Mouse (Mus musculus): Measurements from ENCODE around the gene Tmod4. TPM values are rescaled to one million over a fixed set of nuclear protein-coding genes. Genes with fewer than 3 reads are reported as not detected.

Gene Tmod4
- polyA plus RNA-seq, 1 experiment from 2014 or later = 0.69 TPM

- H3K4me2 ChIP-seq = no peak overlapping the region
- no peak for ATAC-seq (ENCODE audit: insufficient number of reproducible peaks, insufficient read depth, low FRiP score, low TSS enrichment, low read depth)
- H3K4me1 ChIP-seq = peaks cover 19% of the 10 kb centered on the region
- no peaks in the 10 kb centered on the region for H3K9me3 ChIP-seq
- WGBS = 62% methylated on average over 3 of the region's 3 CpGs
- H3K36me3 ChIP-seq = peaks cover 21% of the 10 kb centered on the region
- H3K4me3 ChIP-seq = no peak overlapping the region
- no peak overlapping the region for H3K9ac ChIP-seq
- H3K27ac ChIP-seq = no peak overlapping the region
- H3K27me3 ChIP-seq = peaks cover 28% of the 10 kb centered on the region
These were observed 52.2 kb downstream of the Tmod4 start for GRCm38 (mm10) chr3:95176500-95176899.

GRCm38 (mm10) chr3:95177583-95177982 is 53.3 kb downstream of the Tmod4 start:
- Histone ChIP-seq H3K27me3 (peaks cover 17% of the 10 kb centered on the region), H3K4me3 (no peak overlapping the region), H3K9me3 (no peaks in the 10 kb centered on the region), H3K36me3 (peaks cover 11% of the 10 kb centered on the region), H3K9ac (no peak overlapping the region), H3K4me2 (no peak overlapping the region), H3K27ac (no peak overlapping the region), H3K4me1 (peaks cover 17% of the 10 kb centered on the region)
- ATAC-seq (ENCODE audit: insufficient number of reproducible peaks, insufficient read depth, low FRiP score, low TSS enrichment, low read depth) = no peak
- WGBS = 72% methylated on average over 6 of the region's 6 CpGs

Small RNA genes within 50 kb of the gene (microRNA-seq; reads per million reads assigned to microRNA genes)
- gene Mir8099-1 = not detected

Other genes with a start within 250 kb of the Tmod4 start
- 348 and 379 TPM in 2 replicates for gene Psmb4, start 237.5 kb upstream of the Tmod4 start, polyA plus RNA-seq (2015; fragmentation: Nextera tagmentation; extraction: Ambion mirVana)
- gene Selenbp1, start 191.4 kb upstream of the Tmod4 start, polyA plus RNA-seq (2015; fragmentation: Nextera tagmentation; extraction: Ambion mirVana) = 18.9 and 25.2 TPM in 2 replicates
- gene Rfx5, start 170.4 kb upstream of the Tmod4 start, polyA plus RNA-seq (2015; fragmentation: Nextera tagmentation; extraction: Ambion mirVana) = 10.8 and 11.3 TPM in 2 replicates
- 23.4 and 26.5 TPM in 2 replicates for gene Pi4kb, start 149.7 kb upstream of the Tmod4 start, polyA plus RNA-seq (2015; fragmentation: Nextera tagmentation; extraction: Ambion mirVana)
- gene Zfp687, start 109.0 kb upstream of the Tmod4 start, polyA plus RNA-seq (2015; fragmentation: Nextera tagmentation; extraction: Ambion mirVana) = 22.2 and 25.1 TPM in 2 replicates
- 286 and 293 TPM in 2 replicates for gene Psmd4, start 81.9 kb upstream of the Tmod4 start, polyA plus RNA-seq (2015; fragmentation: Nextera tagmentation; extraction: Ambion mirVana)
- gene Pip5k1a, start 17.5 kb upstream of the Tmod4 start, polyA plus RNA-seq (2015; fragmentation: Nextera tagmentation; extraction: Ambion mirVana) = 23.8 and 26.3 TPM in 2 replicates
- 185 and 213 TPM in 2 replicates for gene Vps72, start 13.5 kb upstream of the Tmod4 start, polyA plus RNA-seq (2015; fragmentation: Nextera tagmentation; extraction: Ambion mirVana)
- gene Scnm1, start 9.5 kb downstream of the Tmod4 start, polyA plus RNA-seq (2015; fragmentation: Nextera tagmentation; extraction: Ambion mirVana) = 75.2 and 81.8 TPM in 2 replicates
- gene Lysmd1, start 9.6 kb downstream of the Tmod4 start, polyA plus RNA-seq (2015; fragmentation: Nextera tagmentation; extraction: Ambion mirVana) = 17.0 and 19.3 TPM in 2 replicates
- gene Tnfaip8l2, start 17.9 kb downstream of the Tmod4 start, polyA plus RNA-seq (2015; fragmentation: Nextera tagmentation; extraction: Ambion mirVana) = 2.7 and 4.7 TPM in 2 replicates
- gene Sema6c, start 36.0 kb downstream of the Tmod4 start, polyA plus RNA-seq (2015; fragmentation: Nextera tagmentation; extraction: Ambion mirVana) = 9.4 and 10.1 TPM in 2 replicates
- gene Gabpb2, start 93.4 kb downstream of the Tmod4 start, polyA plus RNA-seq (2015; fragmentation: Nextera tagmentation; extraction: Ambion mirVana) = 13.9 and 14.2 TPM in 2 replicates
- 89.6 and 91.2 TPM in 2 replicates for gene Cdc42se1, start 104.3 kb downstream of the Tmod4 start, polyA plus RNA-seq (2015; fragmentation: Nextera tagmentation; extraction: Ambion mirVana)
- gene Mllt11, start 107.7 kb downstream of the Tmod4 start, polyA plus RNA-seq (2015; fragmentation: Nextera tagmentation; extraction: Ambion mirVana) = 18.8 and 20.3 TPM in 2 replicates
- gene Gm128, start 117.1 kb downstream of the Tmod4 start, polyA plus RNA-seq (2015; fragmentation: Nextera tagmentation; extraction: Ambion mirVana) = 0.46 and 0.61 TPM in 2 replicates
- gene Bnipl, start 126.7 kb downstream of the Tmod4 start, polyA plus RNA-seq (2015; fragmentation: Nextera tagmentation; extraction: Ambion mirVana) = 4.9 and 6.2 TPM in 2 replicates
- gene Mindy1, start 156.9 kb downstream of the Tmod4 start, polyA plus RNA-seq (2015; fragmentation: Nextera tagmentation; extraction: Ambion mirVana) = 41.4 and 42.9 TPM in 2 replicates
- 21.6 and 23.5 TPM in 2 replicates for gene Prune1, start 157.6 kb downstream of the Tmod4 start, polyA plus RNA-seq (2015; fragmentation: Nextera tagmentation; extraction: Ambion mirVana)
- gene Anxa9, start 182.7 kb downstream of the Tmod4 start, polyA plus RNA-seq (2015; fragmentation: Nextera tagmentation; extraction: Ambion mirVana) = 1.7 and 2.4 TPM in 2 replicates
- gene Cers2, start 190.3 kb downstream of the Tmod4 start, polyA plus RNA-seq (2015; fragmentation: Nextera tagmentation; extraction: Ambion mirVana) = 168 and 170 TPM in 2 replicates
- gene Setdb1, start 232.7 kb downstream of the Tmod4 start, polyA plus RNA-seq (2015; fragmentation: Nextera tagmentation; extraction: Ambion mirVana) = 49.8 and 51.5 TPM in 2 replicates

All from embryonic facial prominence, embryonic 13.5 days (tissue).